Mouse (Mus musculus): ENCODE data around the gene BC025920.

DNA sequence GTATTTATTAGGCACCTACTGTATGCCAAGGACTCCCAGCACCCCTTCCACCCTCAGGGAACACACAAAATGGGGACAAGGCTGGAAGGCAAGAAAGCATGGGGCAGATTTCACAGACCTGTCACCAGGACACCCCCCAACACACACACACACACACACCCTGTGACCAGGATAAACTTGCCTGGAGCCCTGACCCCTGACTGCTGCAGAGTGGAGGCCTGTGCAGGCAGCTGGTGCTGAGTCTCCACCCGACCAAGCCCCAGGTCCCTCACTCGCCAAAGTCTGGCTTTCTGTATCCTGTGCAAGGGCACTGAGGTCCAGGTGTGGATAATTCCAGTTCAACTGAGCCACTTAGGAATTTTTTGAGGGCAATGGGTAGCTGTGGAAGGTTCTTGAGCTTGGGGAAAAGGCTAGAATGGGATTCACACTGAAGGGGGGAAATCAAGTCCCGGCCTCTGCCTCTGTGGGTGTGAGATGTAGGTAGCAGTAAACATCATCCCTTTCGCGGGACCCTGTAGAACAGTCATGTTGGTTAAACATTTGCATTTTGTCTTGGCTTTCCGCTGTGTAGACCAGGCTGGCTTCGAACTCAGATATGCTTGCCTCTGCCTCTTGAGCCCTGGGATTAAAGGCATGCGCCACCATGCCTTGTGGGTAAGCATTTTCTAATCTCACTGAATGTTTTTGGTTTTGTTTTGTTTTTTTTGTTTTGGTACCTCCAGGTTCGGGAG lies 36.4 kb upstream of the BC025920 start:
- TF ChIP-seq POLR2A (IDR thresholded peaks at IDR 0.05; ENCODE audit: low read depth, low read length) (no peak), CTCF (IDR thresholded peaks at IDR 0.05; ENCODE audit: extremely low read depth, insufficient read depth, insufficient read length, insufficient replicate concordance) (no peak)

Measured in spleen, adult 2 months (tissue).